Mouse (Mus musculus): ENCODE data around the gene Flot1. TPM values are rescaled to one million over a fixed set of nuclear protein-coding genes. Genes with fewer than 3 reads are reported as not detected.
A peak's percentile ranks its signal among the peaks of the same experiment; 100 is the strongest.
"Not testable (repeated sequence)": the region's sequence is repeated elsewhere in the genome, so short reads cannot be mapped to it uniquely, and the experiment has no call there.

The Flot1 gene
- polyA plus RNA-seq, 1 experiment from 2014 or later, result 57.0 TPM

GRCm38 (mm10) chr17:35838570-35838969 is 15.5 kb downstream of the Flot1 start:
- Histone ChIP-seq H3K27me3 (no peaks in the 10 kb centered on the region), H3K4me3 (peak overlapping the region; percentile 95), H3K4me1 (peaks cover 62% of the 10 kb centered on the region), H3K36me3 (ENCODE audit: poor library complexity, severe bottlenecking) (peaks cover 32% of the 10 kb centered on the region), H3K4me2 (peak overlapping the region; percentile 92), H3K27ac (peak overlapping the region; percentile 100), H3K9me3 (replicated peaks) (no peaks in the 10 kb centered on the region), H3K9ac (peak overlapping the region; percentile 100)
- no peak for ATAC-seq
- 4% methylated on average over 5 of the region's 5 CpGs for WGBS

GRCm38 (mm10) chr17:35839002-35839401 is 16.0 kb downstream of the Flot1 start:
- Histone ChIP-seq H3K4me2 (peak overlapping the region; percentile 92), H3K4me1 (peaks cover 57% of the 10 kb centered on the region), H3K36me3 (ENCODE audit: poor library complexity, severe bottlenecking) (peaks cover 28% of the 10 kb centered on the region), H3K9ac (peak overlapping the region; percentile 100), H3K27ac (peak overlapping the region; percentile 100), H3K4me3 (peak overlapping the region; percentile 95)
- 58% methylated on average over 3 of the region's 3 CpGs for WGBS
- not testable (repeated sequence) for H3K9me3 ChIP-seq (replicated peaks); H3K27me3 ChIP-seq; ATAC-seq

- peak overlapping the region; percentile 57 for H3K4me3 ChIP-seq
- H3K9ac ChIP-seq, result no peak overlapping the region; the same call in 1 of the 2 replicates
- WGBS, result 60% methylated on average over 14 of the region's 14 CpGs
Measured at GRCm38 (mm10) chr17:35840561-35840960, 17.5 kb downstream of the Flot1 start.

GRCm38 (mm10) chr17:35841076-35841950 is 18.3 kb downstream of the Flot1 start, which contains the start of gene Mdc1:
Mdc1 (plus strand) TSS chr17:35841515.
- peak; percentile 92 for ATAC-seq
- peaks cover 34% of the 10 kb centered on the region for H3K4me1 ChIP-seq
- H3K9ac ChIP-seq, result peak within 1 kb of the TSS; percentile 68
- peak within 1 kb of the TSS; percentile 76 for H3K27ac ChIP-seq
- H3K9me3 ChIP-seq (replicated peaks), result no peaks in the 10 kb centered on the region
- H3K27me3 ChIP-seq, result no peaks in the 10 kb centered on the region
- H3K4me2 ChIP-seq, result peak within 1 kb of the TSS; percentile 71
- WGBS, result under 1% methylated on average over 59 of the region's 59 CpGs
- H3K36me3 ChIP-seq (ENCODE audit: poor library complexity, severe bottlenecking), result peaks cover 25% of the 10 kb centered on the region
- H3K4me3 ChIP-seq, result peak within 1 kb of the TSS; percentile 57

More at GRCm38 (mm10) chr17:35840561-35840960, 17.5 kb downstream of the Flot1 start:
- H3K4me2 ChIP-seq, result peak overlapping the region; percentile 52
- H3K27me3 ChIP-seq, result no peaks in the 10 kb centered on the region
- H3K4me1 ChIP-seq, result peaks cover 42% of the 10 kb centered on the region
- no peaks in the 10 kb centered on the region for H3K9me3 ChIP-seq (replicated peaks)
- H3K27ac ChIP-seq, result peak overlapping the region; percentile 60; the same call in 1 of the 2 replicates
- H3K36me3 ChIP-seq (ENCODE audit: poor library complexity, severe bottlenecking), result peaks cover 25% of the 10 kb centered on the region
- ATAC-seq, result no peak

GRCm38 (mm10) chr17:35842006-35842405 is 19.0 kb downstream of the Flot1 start:
- H3K36me3 ChIP-seq (ENCODE audit: poor library complexity, severe bottlenecking), result peaks cover 27% of the 10 kb centered on the region
- H3K9me3 ChIP-seq (replicated peaks), result no peaks in the 10 kb centered on the region
- no peak for ATAC-seq
- peak overlapping the region; percentile 76 for H3K27ac ChIP-seq
- WGBS, result 17% methylated on average over 11 of the region's 11 CpGs
- H3K9ac ChIP-seq, result peak overlapping the region; percentile 68
- H3K4me3 ChIP-seq, result peak overlapping the region; percentile 57
- H3K4me2 ChIP-seq, result peak overlapping the region; percentile 71
- no peaks in the 10 kb centered on the region for H3K27me3 ChIP-seq
- peaks cover 34% of the 10 kb centered on the region for H3K4me1 ChIP-seq

- H3K9me3 ChIP-seq (replicated peaks), result no peaks in the 10 kb centered on the region
- ATAC-seq, result no peak
- H3K36me3 ChIP-seq (ENCODE audit: poor library complexity, severe bottlenecking), result peaks cover 42% of the 10 kb centered on the region
- no peak overlapping the region; the same call in 1 of the 2 replicates for H3K4me2 ChIP-seq
- no peaks in the 10 kb centered on the region for H3K27me3 ChIP-seq
- 98% methylated on average over 3 of the region's 3 CpGs for WGBS
- no peak overlapping the region for H3K9ac ChIP-seq
- no peak overlapping the region for H3K27ac ChIP-seq
- H3K4me3 ChIP-seq, result no peak overlapping the region
- peaks cover 34% of the 10 kb centered on the region for H3K4me1 ChIP-seq
Measured at GRCm38 (mm10) chr17:35843514-35843913, 20.5 kb downstream of the Flot1 start.

- no peaks in the 10 kb centered on the region for H3K27me3 ChIP-seq
- no peak overlapping the region for H3K9ac ChIP-seq
- H3K9me3 ChIP-seq (replicated peaks), result no peaks in the 10 kb centered on the region
- no peak overlapping the region for H3K4me2 ChIP-seq
- no peak for ATAC-seq
- H3K27ac ChIP-seq, result no peak overlapping the region
- no peak overlapping the region for H3K4me3 ChIP-seq
- H3K36me3 ChIP-seq (ENCODE audit: poor library complexity, severe bottlenecking), result peaks cover 86% of the 10 kb centered on the region
- H3K4me1 ChIP-seq, result peaks cover 2% of the 10 kb centered on the region
- 68% methylated on average over 1 of the region's 1 CpGs for WGBS
Measured at GRCm38 (mm10) chr17:35848112-35848511, 25.1 kb downstream of the Flot1 start.

- Histone ChIP-seq H3K4me3 (no peak overlapping the region), H3K9me3 (replicated peaks) (no peaks in the 10 kb centered on the region), H3K27me3 (no peaks in the 10 kb centered on the region), H3K4me2 (no peak overlapping the region), H3K27ac (no peak overlapping the region), H3K36me3 (ENCODE audit: poor library complexity, severe bottlenecking) (peaks cover 90% of the 10 kb centered on the region), H3K9ac (no peak overlapping the region), H3K4me1 (no peaks in the 10 kb centered on the region)
- no peak for ATAC-seq
- WGBS, result 90% methylated on average over 3 of the region's 3 CpGs
Measured at GRCm38 (mm10) chr17:35850974-35851373, 27.9 kb downstream of the Flot1 start.

- peaks cover 19% of the 10 kb centered on the region for H3K4me1 ChIP-seq
- ATAC-seq, result no peak
- WGBS, result 96% methylated on average over 1 of the region's 1 CpGs
Measured at GRCm38 (mm10) chr17:35859371-35859770, 36.3 kb downstream of the Flot1 start.

GRCm38 (mm10) chr17:35859835-35860234 is 36.8 kb downstream of the Flot1 start:
- Histone ChIP-seq H3K4me3 (no peak overlapping the region), H3K27me3 (no peaks in the 10 kb centered on the region), H3K36me3 (ENCODE audit: poor library complexity, severe bottlenecking) (peaks cover 25% of the 10 kb centered on the region), H3K9me3 (replicated peaks) (no peaks in the 10 kb centered on the region), H3K4me2 (no peak overlapping the region), H3K27ac (no peak overlapping the region), H3K9ac (no peak overlapping the region), H3K4me1 (peaks cover 23% of the 10 kb centered on the region)
- no peak for ATAC-seq
- 77% methylated on average over 2 of the region's 2 CpGs for WGBS

More at GRCm38 (mm10) chr17:35859371-35859770, 36.3 kb downstream of the Flot1 start:
- H3K9ac ChIP-seq, result no peak overlapping the region
- no peaks in the 10 kb centered on the region for H3K27me3 ChIP-seq
- H3K36me3 ChIP-seq (ENCODE audit: poor library complexity, severe bottlenecking), result peaks cover 30% of the 10 kb centered on the region
- H3K4me3 ChIP-seq, result no peak overlapping the region
- no peak overlapping the region for H3K27ac ChIP-seq
- H3K4me2 ChIP-seq, result no peak overlapping the region
- no peaks in the 10 kb centered on the region for H3K9me3 ChIP-seq (replicated peaks)

GRCm38 (mm10) chr17:35860831-35861197 is 37.8 kb downstream of the Flot1 start:
- Histone ChIP-seq H3K4me1 (peaks cover 29% of the 10 kb centered on the region), H3K27ac (peak overlapping the region; percentile 94), H3K4me2 (peak overlapping the region; percentile 66), H3K4me3 (peak overlapping the region; percentile 71), H3K9me3 (replicated peaks) (no peaks in the 10 kb centered on the region), H3K9ac (peak overlapping the region; percentile 77), H3K27me3 (no peaks in the 10 kb centered on the region), H3K36me3 (ENCODE audit: poor library complexity, severe bottlenecking) (peaks cover 22% of the 10 kb centered on the region)
- WGBS, result 6% methylated on average over 12 of the region's 12 CpGs
- no peak; the same call in 1 of the 2 replicates for ATAC-seq

GRCm38 (mm10) chr17:35861198-35861857 is 38.3 kb downstream of the Flot1 start, which contains the start of gene Nrm:
Nrm (plus strand) TSS chr17:35861318.
- no peaks in the 10 kb centered on the region for H3K9me3 ChIP-seq (replicated peaks)
- WGBS, result under 1% methylated on average over 47 of the region's 47 CpGs
- ATAC-seq, result peak; percentile 94
- no peaks in the 10 kb centered on the region for H3K27me3 ChIP-seq
- peaks cover 22% of the 10 kb centered on the region for H3K36me3 ChIP-seq (ENCODE audit: poor library complexity, severe bottlenecking)
- peak within 1 kb of the TSS; percentile 77 for H3K9ac ChIP-seq
- H3K4me3 ChIP-seq, result peak within 1 kb of the TSS; percentile 71
- H3K27ac ChIP-seq, result peak within 1 kb of the TSS; percentile 94
- peak within 1 kb of the TSS; percentile 66 for H3K4me2 ChIP-seq
- peaks cover 29% of the 10 kb centered on the region for H3K4me1 ChIP-seq

All from forebrain, embryonic 13.5 days (tissue).